Mouse (Mus musculus): ENCODE data around the gene Calr4. TPM values are rescaled to one million over a fixed set of nuclear protein-coding genes. Genes with fewer than 3 reads are reported as not detected.

The Calr4 gene
- polyA plus RNA-seq, 3 experiments from 2014 or later, result not detected

DNA sequence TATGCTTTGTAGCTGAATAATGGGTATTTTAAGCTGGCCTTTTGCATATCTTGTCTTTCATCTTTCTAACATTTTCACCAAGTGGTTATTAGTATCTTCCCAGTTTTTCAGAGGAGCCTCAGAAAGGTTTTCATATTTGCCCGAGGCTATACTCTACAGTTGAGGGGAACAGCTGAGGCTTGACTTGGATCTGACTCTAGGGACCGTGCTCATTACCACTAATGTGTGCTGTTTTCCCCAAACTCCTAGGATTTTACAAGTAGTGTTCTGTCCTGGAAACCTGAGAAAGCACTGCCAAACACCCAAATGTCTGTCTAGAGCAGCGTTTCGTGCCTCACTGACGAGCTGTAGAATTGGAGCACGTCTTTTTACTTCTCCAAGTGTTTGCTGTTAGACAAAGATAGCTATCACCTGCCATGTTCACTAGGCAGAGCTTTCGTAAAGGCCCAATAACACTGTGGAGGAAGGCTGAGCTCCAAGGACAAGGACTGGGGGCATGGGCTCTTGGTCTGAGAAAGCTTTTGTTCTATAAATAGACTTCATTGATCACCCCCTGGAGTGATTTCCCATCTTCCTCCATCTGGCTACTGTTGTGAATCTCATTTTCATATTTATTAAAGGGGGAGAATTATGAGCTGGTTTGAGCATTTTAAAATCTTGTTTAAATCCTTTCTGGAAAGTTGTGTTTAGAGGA, 2.0 kb downstream of the Calr4 start:
- no peak for ATAC-seq

GRCm38 (mm10) chr4:109238428-109239268, 4.4 kb downstream of the Calr4 start:
- no peak for ATAC-seq

DNA sequence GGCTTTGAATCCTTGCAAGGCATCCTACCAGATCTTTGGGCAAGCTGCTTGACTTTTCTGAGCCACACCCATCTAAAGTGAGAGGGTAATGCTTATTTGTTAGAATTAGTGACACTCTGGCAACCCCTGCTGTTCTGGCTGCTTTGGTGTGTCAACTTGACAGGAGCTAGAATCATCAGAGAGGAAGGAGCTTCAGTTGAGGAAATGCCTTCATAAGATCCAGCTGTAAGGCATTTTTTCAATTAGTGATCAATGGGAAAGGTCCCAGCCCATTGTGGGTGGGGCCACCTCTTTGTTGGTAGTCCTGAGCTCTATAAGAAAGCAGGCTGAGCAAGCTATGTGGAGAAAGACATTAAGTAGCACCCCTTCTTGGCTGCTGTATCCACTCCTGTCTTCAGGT, 6.9 kb downstream of the Calr4 start:
- no peak for ATAC-seq

DNA sequence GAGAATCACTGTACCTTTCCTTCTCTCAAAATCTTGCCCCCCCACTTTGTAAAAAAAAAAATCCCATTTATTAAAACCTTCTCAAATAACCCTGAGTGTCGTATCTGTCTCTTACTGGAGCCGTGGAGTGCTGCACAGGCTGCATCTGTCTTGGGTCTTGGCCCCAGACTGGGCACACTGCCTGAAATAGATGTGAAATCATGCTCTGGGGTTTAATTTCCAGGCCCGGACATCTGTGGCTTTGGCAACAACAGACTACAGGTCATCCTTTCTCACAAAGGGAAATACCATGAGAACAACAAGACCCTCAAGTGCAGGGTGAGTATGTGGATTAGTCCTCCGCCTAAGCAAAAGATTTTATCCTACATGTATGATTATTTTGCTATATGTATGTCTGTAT, 7.6 kb downstream of the Calr4 start:
- ATAC-seq, result no peak

DNA sequence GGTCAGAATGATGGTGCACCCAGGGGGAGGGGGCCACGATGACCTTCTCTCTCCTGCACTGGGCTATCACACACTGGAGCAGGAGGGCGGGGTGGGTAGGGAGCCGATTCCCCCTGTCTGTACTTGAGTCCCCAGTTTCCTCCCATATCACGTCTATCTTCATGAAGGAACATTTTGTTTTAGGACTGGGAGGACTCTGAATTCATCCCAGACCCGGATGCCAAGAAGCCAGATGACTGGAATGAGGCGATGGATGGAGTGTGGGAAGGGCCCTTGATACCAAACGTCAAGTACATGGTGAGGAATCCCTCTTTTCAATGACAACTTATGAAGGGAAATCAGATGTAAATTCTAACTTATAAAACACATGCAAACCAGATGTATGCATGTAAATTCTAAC, 10.2 kb downstream of the Calr4 start:
- ATAC-seq, result no peak

DNA sequence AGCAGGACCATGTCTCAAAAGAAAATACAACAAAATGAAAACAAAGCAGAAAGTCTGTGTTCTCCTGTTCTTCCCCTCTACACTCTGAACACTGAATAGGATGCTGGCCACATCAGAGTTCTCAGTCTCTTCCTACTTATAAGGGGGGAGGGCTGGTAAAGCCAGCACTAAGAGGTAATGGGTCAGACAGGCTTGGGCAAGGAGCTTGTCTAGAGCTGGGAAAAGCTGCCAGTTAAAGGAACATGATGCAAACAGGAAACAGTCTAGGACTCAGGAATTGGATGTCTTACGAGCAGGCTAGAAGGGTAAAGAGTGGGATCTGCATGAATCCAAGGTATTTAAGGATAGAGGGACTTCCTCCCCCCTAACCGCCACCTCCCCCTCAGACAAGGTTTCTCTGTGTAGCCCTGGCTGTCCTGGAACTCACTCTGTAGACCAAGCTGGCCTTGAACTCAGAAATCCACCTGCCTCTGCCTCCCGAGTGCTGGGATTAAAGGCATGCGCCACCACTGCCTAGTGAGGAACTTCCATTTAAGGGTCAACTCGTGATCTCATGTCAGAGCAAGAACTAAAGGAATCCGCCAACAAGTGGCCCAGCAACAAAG, 10.8 kb downstream of the Calr4 start:
- ATAC-seq, result no peak

DNA sequence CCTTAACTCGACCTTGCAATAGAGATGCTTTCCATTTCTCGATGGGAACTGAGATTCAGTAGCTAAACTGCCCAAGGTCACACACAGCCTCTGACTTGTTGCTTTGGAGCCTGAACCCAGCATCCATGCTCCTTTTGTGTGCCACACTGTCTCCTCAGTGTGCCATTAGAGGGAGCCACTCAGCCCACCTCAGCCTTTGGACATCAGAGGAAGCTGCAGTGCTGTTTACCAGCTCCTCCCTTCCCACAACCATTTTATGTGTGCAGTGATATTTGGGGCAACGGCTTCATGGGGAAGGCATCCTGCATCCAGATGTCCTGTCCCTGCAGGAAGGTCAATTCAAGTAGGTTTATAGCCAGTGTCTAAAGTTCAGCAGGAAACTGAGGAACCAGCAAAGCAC, 17.3 kb downstream of the Calr4 start:
- ATAC-seq, result peak; percentile 56

DNA sequence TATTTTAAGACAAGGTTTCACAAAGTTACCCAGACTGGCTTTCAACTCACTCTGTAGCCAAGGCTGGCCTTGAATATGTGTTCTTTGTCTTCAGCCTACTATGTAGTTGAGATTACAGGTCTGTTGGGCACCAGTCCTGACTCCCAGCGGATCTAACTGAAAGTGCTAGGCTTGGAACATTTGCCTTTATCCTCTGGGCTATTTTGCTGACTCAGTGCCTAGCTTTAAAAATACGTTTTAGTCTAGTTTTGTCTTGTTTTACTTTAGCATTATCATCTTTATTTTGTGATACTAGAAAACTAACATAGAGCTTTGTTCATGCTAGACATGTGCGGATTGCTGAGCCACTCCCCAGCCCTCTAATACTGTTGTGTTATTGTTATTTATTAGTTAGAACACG, 17.9 kb downstream of the Calr4 start:
- ATAC-seq, result no peak

GRCm38 (mm10) chr4:109253664-109254151, 19.4 kb downstream of the Calr4 start:
- ATAC-seq, result no peak

DNA sequence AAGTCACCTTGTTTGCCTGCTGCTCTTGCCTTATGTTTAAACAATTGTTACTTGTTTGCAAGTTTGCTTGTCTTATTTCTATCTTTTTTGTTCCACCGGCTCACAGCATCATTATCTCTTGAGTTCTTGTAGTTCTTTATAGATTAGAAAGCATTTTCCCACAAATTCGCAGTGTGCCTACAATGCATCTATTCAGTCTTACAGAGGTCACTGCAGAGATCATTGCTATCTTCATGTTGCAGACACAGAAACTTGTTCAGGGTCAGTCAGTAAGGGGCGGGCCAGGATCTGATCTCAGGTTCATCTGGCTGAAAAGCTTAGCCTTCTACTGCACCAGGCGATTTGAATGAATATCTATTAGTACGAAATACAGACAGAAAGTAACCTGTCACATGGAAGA, 20.2 kb downstream of the Calr4 start:
- no peak for ATAC-seq

DNA sequence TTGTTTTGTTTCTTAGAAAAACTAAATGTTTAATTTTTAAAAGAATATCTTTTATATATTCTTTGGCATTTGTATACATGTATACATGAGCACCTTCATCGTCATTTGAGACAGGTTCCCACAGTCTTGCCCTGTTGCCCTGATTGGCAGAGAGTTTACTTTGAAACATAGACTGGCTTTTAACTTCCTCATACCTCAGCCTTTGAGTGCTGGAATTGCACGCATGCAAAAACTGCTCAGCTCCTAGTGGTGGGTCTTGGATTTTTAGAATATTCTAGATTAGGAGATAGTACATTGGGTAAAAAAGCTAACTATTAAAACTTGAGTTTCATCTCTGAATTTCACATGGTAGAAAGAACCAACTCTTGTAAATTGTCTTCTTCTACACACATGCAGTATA, 21.0 kb downstream of the Calr4 start:
- no peak for ATAC-seq

- no peak for ATAC-seq
Observed at GRCm38 (mm10) chr4:109255727-109256417, 21.6 kb downstream of the Calr4 start.

GRCm38 (mm10) chr4:109256791-109257190, 22.5 kb downstream of the Calr4 start:
- no peak for ATAC-seq

GRCm38 (mm10) chr4:109257639-109258038, 23.4 kb downstream of the Calr4 start:
- ATAC-seq, result no peak

DNA sequence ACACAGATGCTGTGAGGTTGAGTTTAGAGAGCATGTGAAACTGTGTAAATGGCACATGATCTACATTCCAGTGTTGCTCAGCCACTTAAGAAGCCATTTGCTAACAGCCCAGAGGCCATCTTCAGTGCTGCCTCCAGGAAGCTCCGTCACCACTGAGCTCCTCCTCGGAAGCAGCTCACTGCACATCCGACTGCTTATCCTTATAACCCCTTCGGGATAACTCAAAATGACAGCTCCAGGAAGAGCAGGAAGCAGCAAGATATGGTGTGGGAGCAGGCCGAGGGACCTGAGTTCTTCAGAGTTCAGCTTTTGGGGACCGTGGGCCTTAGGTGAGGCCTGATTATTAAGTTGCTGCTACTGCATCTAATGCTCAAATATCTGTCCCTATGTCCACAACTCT, 27.8 kb downstream of the Calr4 start:
- ATAC-seq, result no peak

DNA sequence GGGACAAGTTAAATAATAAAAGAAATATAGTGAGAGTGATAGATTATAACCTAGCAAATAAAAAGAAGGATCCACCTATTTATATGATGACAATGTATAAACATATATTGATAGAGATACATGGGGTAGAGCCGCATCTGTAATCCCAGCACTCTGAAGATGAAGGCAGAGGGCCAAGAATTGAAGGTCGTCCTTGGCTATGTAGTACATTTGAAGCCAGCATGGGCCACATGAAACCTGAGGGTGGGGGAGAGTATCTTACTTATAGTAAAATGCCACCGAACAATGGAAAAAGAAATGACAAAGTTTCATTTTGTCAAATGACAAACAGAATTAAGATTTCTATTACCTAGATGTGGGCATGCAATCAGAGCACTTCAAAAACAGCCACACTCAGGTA, 31.8 kb downstream of the Calr4 start:
- ATAC-seq, result no peak

DNA sequence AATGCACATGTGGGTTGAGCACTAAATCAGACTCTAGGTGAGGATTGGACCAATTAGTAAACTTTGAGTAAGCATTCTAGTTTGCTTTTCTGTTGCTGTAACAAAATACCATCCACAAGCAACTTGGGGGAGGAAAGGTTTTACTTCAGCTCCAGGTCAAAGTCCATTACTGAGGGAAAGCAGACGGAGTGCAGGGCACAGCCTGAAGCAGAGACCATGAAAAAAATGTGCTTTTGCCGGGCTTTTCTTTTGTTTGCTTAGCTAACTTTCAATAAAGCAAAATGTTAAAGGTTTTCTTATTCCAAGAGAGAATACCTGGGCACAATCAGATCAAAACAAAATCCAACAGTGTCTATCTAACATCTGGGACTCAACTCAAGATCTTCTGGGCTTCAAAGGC, 32.5 kb downstream of the Calr4 start:
- no peak for ATAC-seq

- ATAC-seq, result no peak
Observed at GRCm38 (mm10) chr4:109267452-109267851, 33.2 kb downstream of the Calr4 start.

GRCm38 (mm10) chr4:109268903-109269302, 34.6 kb downstream of the Calr4 start:
- no peak for ATAC-seq

DNA sequence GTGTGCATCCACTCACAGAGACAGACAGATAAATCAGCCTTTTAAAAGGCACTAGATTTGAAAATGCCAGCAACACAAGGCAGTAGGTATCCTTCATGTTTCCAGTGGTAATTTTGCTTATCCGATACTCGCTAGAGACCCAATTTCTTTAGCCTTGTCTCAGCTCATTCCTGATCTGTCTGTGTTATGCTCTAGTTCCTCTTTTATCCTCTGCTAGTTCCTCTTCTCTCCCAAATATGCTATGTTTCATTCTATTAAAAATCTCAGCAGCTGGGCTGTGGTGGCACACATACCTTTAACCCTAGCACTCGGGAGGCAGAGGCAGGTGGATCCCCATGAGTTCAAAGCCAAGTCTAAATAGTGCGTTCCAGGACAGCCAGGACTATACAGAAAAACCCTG, 37.5 kb downstream of the Calr4 start:
- ATAC-seq, result no peak

DNA sequence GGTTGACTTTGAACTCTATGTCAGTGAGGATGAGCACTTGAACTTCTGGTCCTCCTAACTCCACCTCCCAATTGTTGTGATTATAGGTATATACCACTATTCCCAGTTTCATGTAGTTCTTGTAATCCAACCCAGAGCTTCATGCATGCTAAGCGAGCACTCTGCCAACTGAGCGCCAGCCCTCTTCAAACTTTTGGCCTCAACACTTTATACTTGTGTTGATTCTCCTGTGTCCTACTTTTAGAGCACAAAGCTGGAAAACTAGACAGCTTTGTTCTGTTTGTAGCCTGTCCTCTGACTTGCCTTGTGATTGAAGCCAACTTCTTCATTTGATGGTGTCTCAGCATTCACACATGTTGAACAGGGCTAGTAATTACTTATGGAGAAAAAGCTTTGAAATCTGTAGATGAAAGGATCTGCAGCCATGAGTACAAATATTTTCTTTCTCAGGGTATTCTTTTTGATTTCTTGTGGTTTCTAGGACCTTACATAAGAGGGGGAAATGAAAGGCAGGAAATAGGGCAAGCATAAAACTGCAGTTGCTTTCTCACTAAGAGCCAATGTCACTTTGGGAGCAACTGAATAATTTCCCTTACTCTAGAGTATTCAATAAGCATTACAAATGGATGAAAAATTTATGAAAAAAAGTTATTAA, 39.4 kb downstream of the Calr4 start:
- peak; percentile 80 for ATAC-seq

DNA sequence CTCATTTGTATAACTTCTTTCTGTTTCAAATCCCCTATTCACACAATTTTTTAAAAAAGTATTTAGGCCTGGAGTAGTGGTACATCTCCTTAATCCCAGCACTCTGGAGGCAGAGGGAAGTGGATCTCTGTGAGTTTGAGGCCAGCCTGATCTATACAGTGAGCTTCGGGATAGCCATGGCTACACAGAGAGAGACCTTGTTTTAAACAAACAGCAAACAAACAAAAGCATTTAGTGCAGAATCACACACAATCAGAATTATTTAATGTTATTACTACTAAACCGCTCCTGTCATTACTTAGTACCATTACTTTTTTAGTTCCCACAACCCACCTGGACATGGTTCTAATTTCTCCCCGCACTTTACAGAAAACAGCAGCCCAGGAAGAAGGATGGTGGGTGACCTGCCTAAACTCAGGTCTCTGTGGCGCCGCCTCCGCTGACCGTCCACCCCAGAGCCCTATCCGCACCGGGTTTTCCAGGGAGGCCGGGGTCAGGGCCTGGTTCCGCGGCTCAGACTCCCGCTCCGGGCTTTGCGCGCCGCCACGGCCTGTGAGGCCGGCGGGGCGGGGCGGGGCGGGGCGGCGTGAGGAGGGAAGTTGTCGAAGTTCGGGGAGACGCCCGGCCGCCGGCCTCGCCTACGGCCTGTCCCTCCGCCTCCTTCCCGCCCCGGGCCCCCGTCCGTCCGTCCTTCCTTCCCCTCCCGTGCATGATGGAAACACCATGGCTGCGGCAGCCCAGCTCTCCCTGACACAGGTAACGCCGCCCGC, 45.6 kb downstream of the Calr4 start, which contains the start of gene Eps15:
Gene Eps15 (plus strand): TSS at position 580 of the 770 bp plus-strand sequence.
- peak; percentile 92 for ATAC-seq

Measured in inflammation-experienced regulatory T-cells, adult 6 months (primary cell).